Mouse (Mus musculus): Measurements from ENCODE around the gene Gm49378.

The Gm49378 gene

GRCm38 (mm10) chr14:55637795-55638194 is at the start of gene Gm49378:
Gene Gm49378 (minus strand): TSS chr14:55637895.
- DNase-seq: no peak

GRCm38 (mm10) chr14:55682118-55682493 is 44.4 kb upstream of the Gm49378 start:
- DNase-seq: no peak

GRCm38 (mm10) chr14:55681160-55682117 is 43.7 kb upstream of the Gm49378 start, which contains the start of gene Tinf2:
Gene Tinf2 (minus strand): TSS chr14:55681820.
- peak; percentile 96 to 98 for DNase-seq

DNA sequence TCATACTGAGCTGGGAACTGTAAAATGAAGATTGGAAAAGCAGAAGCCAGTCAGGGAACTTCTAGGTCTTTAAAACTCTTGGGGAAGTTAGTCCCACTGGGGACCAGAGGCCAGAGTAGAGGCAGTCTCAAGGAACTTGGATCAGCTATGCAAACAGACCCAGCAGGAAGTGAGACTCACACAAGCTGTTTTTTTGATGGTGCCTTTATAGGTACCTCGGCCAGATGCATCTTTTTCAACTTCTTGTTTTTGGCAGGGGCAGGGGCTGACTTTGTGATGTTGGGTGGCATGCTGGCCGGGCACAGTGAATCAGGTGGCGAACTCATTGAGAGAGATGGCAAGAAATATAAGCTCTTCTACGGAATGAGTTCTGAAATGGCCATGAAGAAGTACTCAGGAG is 39.9 kb upstream of the Gm49378 start:
- no peak for DNase-seq

DNA sequence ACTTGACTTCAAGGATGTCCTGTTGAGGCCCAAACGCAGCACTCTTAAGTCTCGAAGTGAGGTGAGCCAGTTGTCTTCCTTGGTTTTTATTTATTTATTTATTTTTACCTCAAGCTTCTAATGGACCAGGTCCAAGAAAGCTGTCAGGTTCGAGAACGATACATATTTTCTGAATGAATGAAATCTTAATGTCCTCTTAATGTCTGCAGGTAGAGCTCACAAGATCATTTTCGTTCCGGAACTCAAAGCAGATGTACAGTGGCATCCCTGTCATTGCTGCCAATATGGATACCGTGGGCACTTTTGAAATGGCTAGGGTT is 35.0 kb upstream of the Gm49378 start:
- DNase-seq: no peak

DNA sequence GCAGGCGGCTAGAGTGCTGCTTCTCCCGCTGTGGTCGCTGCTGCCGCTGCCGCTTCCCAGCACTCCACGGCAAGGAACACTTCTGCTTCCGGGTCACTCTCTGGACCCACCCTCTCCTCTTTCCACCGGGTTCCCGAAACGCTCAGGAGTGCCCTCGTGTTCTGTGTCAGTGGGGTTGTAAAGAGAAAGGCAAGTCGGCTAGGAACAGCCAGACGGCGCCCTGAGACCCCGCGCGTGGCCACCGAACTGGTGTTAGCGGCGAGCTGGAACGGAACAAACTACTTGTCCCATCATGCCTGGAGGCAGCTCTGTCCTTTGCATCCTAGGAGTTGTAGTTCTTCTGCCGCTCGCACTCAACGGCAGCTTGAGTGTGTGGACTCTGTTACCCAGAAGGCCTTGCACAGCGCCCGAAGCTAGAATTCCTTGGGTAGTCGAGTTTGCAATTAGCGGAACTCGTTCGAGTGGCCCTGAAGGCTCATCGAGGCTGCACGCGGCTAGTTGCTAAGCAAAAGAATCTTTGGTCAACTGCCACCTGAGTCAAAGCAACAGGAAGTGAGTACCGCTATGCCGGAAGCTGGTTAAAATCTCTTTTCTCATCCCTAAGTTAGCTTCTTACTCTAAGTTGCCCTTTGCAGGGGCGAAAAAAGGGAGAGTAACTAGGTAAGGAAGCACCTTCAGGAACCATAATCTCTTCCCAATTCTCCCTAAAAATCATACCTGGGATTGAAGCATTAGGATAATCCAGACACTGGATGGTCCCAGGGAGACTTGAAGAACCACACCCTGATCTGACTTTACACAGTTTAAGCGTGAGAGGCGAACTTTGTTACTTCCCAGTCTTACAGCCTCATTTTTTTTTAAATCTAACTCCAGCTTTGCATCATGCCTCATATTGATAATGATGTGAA is 34.4 kb upstream of the Gm49378 start, which contains the start of the genes Gmpr2 and Nedd8:
Gene Gmpr2, plus strand, starts transcription at position 109 of the 908 bp plus-strand sequence.
Gene Nedd8, minus strand, starts transcription at position 292 of the 908 bp plus-strand sequence.
- DNase-seq: peak; percentile 86 to 88

GRCm38 (mm10) chr14:55671486-55671832 is 33.8 kb upstream of the Gm49378 start:
- no peak for DNase-seq

DNA sequence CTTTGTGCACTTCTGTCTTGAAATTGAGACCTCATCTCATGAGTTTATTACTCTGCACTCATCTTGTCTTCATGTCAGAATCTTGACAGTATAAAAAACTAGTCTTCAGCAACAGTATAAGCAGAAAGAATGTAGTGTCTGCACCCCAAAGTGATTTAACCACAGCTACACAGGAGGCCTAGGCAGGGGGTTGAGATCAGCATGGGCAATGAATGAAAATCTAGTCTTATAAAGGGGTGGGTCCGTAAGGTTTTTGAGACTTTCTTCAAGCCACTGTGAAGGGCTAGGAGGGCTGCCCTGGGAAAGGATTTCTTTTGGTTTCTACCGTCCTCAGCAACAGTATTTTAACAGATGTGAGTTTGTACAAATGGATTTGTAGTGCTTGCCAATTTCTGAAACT is 22.9 kb upstream of the Gm49378 start:
- no peak for DNase-seq

DNA sequence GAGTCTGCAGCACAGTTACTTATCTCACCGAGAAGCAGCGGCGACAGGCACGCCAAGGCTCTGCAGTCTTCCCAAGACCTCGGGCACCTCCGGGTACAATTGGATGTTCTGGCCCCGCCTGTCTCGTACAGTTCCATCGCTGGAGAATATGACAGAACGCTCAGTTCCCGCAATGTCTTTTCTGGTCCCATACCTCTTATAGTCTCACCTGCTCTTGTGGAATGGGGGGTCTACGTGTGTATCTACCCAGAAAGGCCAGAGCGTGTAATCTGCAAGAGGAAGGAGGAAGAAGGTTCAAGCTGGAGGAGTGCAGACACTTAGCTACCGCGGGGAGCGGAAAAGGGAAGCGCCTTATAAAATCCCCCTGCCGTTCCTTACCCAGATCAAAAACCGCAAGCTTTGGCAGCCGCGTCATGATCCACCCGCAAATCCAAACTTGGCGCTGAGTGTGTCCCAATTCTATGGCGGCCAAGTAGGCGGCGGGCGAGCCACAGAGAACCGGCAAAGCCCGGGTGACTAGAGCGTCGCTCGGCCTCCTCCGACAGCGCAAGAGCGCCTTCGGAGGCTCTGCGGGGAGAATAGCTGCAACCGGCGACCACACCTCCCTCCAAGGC is 22.4 kb upstream of the Gm49378 start, which contains the start of gene Mdp1:
Gene Mdp1, minus strand, starts transcription at position 549 of the 614 bp plus-strand sequence.
- DNase-seq: peak; percentile 87

DNA sequence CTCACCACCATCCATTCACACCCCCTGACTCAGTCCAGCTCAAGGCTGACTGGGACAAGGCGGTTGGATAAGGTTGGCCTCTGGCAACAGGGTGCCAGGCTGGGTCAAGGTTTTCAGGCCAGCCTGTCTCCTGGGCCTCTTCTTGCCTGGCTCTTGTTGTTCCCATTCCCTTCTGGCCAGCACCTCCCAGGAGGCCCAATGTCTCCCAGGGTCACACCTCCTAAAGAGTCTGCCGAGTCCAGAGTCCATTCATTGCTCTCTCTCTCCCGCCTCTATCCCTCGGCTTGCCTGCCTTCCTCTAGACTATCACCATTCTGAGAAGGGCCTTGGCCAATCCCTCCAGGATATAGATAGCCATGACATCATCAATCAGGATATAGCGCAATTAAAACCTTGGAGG is 20.3 kb upstream of the Gm49378 start:
- DNase-seq: no peak

DNA sequence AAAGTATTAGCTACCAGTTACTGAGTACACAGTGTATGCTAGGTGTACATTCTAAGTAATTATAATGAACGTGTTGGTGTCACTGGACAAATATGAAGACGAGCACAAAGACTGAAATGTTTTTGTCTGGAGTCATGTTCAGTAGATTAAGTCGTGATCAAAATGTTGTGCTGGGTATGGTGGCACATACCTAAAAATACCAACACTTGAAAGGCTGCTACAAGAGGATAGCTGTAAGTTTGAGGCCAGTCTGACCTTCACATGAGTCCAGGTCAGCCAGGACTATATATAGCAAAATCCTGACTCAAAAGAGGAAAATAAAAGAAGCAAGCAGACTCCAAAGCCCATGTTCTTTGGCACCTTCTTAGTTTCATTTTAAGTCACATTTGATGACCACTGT is 19.2 kb upstream of the Gm49378 start:
- DNase-seq: no peak

DNA sequence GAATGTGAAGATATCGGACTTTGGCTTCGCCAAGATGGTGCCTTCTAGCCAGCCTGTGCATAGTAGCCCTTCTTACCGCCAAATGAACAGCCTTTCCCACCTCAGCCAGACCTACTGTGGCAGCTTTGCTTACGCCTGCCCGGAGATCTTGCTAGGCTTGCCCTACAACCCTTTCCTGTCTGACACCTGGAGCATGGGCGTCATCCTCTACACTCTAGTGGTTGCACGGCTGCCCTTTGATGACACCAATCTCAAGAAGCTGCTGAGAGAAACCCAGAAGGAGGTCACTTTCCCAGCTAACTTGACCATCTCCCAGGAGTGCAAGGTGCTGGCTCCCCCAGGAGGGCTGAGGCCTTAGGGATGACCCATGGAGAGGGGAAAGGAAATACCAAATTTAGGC is 13.8 kb upstream of the Gm49378 start:
- no peak for DNase-seq

GRCm38 (mm10) chr14:55649884-55650283 is 12.2 kb upstream of the Gm49378 start, which contains the start of gene Tssk4:
Gene Tssk4 (plus strand): TSS chr14:55650184.
- DNase-seq: no peak

DNA sequence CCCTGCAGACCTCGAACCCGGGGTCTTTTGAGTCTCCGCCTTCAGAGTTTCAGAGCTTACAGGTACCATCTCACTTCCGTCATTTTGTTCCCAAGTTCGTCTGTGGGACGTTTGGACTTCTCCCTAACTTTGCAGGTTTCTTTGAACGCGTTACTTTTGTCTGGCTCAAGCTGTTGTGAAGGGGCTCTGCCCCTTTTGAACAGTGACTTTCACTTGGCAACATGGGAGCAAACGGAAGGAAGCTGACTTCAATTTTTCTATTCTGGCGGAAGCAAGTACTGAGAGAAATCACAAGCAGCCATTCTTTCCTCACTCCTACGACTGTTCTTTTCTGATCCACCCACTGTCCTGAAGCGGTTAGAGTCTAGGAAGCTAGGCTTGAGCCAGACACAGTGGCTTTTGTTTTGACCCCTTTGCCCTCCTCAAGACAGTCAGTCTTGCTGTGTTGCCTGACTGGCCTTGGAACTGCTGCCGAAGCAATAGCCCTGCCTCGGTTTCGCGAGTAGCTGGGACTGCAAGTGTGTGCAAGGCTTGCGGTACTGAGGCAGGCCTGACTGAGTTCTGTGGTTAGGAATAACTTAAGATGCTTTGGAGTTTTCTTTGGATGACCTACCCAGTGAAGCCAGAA is 6.7 kb upstream of the Gm49378 start:
- no peak for DNase-seq

- DNase-seq: peak; percentile 80 to 88
Observed at GRCm38 (mm10) chr14:55643060-55643907, 5.6 kb upstream of the Gm49378 start, which contains the start of gene Tm9sf1. Gene Tm9sf1 (minus strand): TSS chr14:55643806.

GRCm38 (mm10) chr14:55642679-55643059 is 5.0 kb upstream of the Gm49378 start:
- no peak for DNase-seq

DNA sequence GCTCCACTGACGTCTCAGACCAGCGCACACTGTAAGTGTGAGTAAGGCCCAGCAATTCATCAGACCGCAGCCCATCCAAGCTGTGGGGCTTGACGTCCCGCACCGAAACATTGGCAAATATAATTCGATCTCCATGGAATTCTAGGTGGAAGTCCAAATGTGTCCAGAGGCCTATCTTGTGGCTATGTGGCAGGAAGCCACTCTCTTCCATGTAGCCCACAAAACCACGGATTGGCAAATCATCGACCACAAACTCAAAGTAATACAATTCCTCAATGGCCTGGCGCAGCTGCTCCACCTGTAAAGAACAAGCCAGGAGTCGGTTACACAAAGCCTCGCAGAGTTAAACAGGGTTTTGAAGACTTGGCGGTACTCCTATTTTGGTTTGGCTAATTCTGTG is 3.6 kb upstream of the Gm49378 start:
- DNase-seq: no peak

GRCm38 (mm10) chr14:55640816-55641215 is 3.1 kb upstream of the Gm49378 start:
- no peak for DNase-seq

- DNase-seq: peak; percentile 87 to 90
Observed at GRCm38 (mm10) chr14:55635523-55636007, 2.1 kb downstream of the Gm49378 start, which contains the start of gene Ipo4. Gene Ipo4 (minus strand): TSS chr14:55635957.

GRCm38 (mm10) chr14:55634874-55635522 is 2.7 kb downstream of the Gm49378 start:
- peak; percentile 75 to 86 for DNase-seq
